Mouse (Mus musculus) testis, adult 2 months (tissue): ENCODE data around the gene Tex37.

ENCODE experiments used
- CTCF ChIP-seq: fragments of 200-500 bp; IDR thresholded peaks from 2 replicates; pipeline ENCODE4 v1.5.1; 2012; ENCODE audit warnings: low read depth, mild to moderate bottlenecking, inconsistent platforms, low read length, moderate library complexity; ENCODE audit not compliant: control insufficient read depth, insufficient read depth, insufficient replicate concordance
- POLR2A ChIP-seq: fragments of 200-500 bp; IDR thresholded peaks from 2 replicates; pipeline ENCODE4 v1.6.1; 2012; ENCODE audit warnings: low read depth, mild to moderate bottlenecking, inconsistent platforms, low read length, moderate library complexity; ENCODE audit not compliant: control insufficient read depth

GRCm38 (mm10) chr6:70955841-70956240 lies 37.1 kb upstream of the Tex37 start:
- TF ChIP-seq CTCF: no peak
- no peak for TF ChIP-seq POLR2A
